Mouse (Mus musculus): ENCODE results near the gene Aig1.

Gene Aig1

DNA sequence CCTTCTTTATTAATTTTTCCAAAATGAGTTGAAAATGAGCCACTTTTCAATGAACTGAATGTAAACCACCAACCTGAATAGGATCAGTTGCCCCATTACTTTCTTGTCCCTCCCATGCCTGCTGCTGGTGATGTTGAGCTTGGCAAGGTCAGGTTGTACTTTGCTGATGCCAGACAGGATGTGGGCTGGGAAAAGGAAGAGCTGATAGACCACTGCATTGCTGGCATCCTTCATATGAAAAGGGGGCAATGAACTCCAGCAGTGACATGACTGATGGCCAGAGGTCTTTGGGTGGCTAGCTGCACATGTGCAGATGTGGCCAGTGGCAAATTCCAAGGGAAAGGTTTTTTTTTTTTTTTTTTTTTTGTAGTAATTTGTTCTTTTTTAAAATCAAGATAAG is 172.5 kb downstream of the Aig1 start:
- DNase-seq = no peak

DNA sequence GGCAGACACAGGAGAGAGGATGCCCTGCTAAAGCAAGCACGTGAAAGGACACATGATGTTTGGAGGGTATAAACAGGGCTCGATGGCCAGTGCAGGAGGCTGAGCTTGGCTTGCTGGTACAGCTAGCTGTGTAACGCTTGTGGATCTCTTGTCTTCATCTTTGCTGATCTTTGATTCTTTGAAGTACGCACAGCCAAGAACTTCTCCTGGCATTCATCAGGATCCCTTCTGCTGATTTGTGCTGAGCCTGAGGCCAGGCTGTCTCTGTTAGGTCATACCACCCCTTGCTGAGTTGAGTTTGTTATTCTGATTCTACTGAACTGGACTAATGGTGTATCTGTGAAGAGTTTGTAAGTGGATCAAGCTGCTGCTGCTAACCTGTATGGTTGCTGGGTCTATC is 175.5 kb downstream of the Aig1 start:
- DNase-seq = no peak

DNA sequence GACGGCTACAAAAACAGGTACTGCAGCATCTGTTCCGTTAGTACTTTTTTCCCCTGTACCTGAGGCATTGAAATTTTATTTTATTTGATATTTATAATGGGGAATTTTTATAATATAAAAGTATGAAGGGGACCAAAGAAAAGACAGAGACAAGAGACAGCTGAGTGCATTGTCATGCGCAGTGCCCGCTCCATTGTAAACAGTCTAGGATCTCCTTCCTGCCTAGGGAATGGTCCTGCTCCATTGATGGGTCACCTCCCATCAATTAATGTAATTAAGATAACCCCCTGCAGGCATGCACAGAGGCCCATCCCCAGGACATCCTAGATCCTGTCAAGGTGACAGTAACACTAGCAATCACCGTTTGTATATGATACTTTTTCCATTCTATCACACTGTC is 178.0 kb downstream of the Aig1 start:
- no peak for DNase-seq

DNA sequence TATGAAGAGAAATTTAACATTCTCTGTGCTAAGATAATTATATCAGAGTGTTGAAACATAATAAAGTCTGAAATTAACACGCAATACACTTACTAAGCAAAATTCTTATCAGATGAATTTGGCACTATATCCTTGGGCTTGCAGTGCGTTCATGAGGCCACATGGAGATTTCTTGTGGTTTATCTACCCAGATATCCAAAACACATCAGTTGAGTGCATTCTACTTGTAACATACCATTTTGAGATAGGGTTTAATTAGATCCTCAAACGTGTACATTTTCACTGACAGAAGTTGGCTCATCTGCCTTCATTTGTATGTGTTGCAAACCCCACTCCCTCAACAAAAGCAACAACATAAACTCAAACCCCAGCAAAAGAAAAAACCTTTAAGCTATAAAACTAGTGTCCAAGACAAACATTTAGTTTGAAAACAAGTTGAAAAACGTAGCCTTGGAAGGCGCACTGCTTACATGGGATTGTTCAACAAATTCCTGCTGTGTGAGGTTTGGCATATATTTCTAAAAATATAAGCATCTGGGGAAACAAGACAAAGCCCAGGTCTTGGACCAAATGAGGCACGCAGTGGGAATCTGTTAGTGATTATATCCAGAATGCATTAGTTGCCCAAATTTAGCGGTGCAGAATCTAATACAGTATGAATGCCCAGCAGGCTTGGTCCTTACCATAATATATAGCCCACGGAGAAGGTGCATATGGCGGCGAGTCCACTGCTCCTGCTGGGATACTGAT is 178.8 kb downstream of the Aig1 start:
- DNase-seq = no peak

DNA sequence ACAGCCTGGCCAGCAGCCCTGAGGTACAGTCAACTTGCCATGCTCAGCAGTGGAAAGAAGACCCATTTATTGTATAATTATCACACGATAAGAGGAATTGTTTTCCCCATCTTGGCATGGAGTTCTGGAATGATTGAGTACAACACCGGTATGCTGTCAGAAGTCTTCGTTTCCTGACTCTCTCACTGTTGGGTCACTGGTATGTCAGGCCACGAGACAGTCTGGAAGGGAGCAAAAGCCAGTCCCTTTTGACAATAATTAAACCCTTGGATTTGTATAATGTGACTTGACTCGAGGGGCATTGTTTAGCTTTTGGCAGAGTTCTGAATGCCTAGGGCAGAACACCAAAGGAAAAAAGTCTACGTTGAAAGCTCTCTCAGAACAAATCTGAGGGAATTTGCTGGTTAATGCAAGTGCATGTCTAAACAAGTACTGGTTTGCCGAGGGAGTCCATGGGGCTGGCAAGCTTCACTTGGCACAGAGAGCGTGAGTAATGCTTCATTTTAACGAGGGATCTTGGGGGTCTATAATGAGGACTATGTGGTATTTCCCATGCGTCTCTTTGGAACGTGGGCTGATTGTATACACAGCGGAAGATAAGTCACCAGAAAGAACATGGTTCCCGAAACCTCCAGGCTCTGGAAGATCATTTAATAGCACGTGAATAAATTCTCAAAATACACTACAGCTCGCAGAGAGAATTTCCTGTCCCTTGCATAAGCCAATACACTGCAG is 180.2 kb downstream of the Aig1 start:
- no peak for DNase-seq

DNA sequence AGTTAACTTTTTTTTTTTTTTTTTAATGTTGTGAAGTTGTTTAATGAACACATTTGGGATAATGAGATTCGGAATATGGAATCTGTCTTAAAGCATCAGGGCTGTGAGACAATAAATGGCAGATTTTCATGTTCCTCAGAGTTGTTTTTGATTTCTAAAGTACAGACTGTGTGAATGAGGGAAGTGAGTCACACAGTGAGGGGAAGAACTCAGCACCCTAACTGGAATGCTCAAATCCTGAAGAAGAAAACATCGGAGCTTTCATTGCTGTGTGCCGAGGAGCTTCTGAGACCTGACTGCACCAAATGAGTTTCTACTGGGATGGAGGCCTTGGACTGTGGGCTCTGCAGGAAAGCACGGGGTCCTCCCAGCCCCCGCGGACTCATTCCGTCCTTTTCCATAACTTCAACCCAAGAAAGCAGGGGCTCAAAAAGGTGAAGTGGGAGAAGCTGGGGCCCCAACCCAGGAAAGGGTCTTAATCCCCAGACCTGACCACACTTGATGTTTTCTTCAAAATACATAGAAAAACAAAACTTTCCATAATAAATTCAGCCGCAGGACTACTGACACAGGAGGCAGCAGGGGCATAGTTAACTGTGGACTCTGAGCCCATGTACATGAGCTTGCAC is 181.5 kb downstream of the Aig1 start:
- no peak for DNase-seq

DNA sequence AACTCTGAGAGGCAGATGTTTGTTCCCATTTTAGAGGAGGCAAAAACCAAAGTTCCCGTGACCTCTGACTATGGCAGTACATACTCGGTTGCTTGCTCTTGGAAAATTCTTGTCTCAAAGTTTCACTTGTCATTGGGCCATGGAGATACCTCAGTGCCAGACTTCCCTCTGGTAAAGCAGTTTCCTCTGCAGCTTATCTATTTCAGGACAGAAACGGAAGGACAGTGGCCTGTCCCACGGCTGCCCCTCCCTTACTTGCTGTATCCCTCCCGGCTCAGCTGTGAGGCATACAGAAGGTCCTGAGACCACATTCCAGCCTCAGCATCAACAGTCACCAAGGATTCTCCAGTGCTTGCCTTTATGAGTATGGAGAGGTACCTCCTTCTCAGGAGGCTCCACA is 182.7 kb downstream of the Aig1 start:
- no peak for DNase-seq

DNA sequence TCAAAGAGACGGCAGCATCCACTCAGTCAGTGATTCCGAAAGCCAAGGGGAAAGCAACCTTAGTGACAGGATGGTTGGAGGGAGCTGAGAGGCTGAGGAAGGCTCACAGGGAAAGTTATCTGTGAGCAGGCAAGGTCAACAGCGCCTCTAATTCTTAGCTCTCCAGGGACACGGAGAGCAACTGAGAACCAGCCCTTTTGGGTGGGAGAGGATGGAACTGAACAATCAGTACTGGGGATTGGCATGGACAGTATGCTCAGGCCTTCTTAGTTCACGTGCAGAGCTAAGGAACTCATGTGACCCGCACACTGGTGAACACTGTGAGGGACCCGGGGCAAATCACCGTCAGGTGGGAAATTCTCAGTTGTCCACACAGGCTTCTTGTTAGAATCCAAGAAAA is 183.4 kb downstream of the Aig1 start:
- no peak for DNase-seq

DNA sequence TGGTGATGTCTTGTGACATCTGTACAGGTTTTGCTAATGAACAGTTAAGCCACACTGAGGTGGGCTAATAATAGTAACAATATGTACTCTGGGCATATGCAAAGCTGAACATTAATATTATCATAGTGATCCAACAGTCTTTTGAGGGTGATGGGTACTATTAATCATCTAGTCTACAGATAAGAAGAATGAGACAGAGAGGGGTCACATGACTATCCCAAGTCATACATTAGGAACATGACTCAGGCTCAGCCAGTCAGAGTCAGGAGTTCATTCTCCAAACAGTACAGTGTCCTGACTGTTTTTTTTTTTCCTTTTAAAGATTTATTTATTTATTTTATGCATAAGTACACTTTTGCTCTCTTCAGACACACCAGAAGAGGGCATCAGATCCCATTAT is 184.3 kb downstream of the Aig1 start:
- no peak for DNase-seq

DNA sequence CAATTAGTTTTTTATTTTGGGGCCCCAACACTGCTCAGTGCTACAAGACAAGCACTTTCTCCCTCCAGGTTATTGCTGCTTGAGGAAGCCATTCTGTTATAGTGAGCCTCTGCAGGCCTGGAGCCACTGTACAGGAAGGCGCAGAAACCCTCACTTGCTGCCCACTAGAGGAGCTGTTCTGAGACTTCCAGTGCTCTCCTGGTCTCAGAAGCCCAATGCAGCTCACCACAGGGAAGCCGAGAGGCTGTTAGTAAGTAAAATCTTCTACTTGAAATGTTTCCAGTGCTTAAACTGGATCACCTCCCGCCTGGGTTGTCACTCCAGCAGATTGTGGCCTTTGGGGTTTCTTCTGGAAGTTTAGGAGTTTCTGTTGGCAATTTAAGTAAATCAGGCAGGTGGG is 186.2 kb downstream of the Aig1 start:
- peak; percentile 56 for DNase-seq

DNA sequence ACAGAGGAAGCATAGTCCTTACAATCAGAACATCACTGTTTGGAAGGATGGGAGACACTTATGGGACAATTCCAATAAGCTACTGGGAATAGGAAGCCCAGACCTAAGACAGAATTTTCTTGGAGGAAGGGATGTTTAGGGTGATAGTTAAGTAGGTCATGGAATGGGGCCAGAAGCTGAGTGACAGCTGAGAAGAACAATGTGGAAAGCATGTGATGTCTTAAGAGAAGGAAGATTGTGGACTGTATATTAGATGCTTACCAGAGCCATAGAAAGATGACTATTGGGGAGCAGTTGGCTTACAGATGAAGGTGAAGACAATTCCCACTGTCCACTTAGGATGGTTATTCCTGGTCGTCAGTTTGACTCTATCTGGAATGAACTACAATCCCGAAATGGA is 191.3 kb downstream of the Aig1 start:
- no peak for DNase-seq

DNA sequence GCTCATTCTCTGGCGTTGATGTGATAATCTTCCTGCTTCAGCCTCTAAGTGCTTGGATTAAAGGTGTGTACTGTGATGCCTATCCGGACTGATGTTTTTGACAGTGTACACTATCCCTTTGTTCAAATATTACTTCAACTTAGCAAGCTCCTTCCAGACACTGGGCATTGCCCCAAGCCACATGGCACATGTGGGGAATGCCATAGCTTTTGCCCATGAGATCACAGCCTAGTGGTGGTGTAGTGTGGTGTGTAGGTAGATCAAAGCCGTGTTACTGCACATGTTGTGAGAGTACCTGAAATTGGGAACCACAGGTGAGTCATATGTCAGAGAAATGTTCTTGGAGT is 193.8 kb downstream of the Aig1 start:
- no peak for DNase-seq

DNA sequence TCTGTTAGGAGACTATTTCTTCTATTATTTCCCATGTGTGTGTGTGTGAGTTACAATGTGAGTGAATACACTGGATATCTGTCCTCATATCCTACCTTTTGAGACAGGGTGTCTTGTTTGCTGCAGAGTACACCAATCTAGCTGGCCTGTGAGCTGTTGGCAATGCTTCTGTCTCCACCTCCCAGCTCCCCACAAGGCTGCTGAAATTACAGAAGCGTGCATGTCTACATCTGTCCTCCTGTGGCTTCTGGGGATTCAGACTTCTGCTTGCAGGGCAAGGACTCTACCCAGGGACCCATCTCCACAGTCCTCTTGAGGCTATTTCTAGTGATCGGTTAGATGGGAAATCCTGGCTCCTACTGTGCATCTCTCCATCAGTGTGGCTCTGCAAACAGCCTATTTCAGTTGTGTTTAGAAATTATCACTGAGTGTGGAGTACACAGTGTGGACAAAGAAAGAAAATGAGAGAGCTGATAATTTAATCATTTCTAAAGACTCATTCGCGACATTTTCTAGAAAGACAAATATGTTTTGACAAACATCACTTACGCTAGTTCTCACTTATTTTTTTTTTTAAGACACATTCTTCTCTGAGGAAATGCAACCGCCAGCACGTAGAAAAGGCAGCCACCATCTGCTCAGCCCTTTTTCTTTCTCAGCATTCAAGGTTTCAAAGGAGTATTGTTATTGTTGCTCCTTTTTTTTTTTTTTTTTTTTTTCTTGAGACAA is 194.3 kb downstream of the Aig1 start:
- DNase-seq = no peak

DNA sequence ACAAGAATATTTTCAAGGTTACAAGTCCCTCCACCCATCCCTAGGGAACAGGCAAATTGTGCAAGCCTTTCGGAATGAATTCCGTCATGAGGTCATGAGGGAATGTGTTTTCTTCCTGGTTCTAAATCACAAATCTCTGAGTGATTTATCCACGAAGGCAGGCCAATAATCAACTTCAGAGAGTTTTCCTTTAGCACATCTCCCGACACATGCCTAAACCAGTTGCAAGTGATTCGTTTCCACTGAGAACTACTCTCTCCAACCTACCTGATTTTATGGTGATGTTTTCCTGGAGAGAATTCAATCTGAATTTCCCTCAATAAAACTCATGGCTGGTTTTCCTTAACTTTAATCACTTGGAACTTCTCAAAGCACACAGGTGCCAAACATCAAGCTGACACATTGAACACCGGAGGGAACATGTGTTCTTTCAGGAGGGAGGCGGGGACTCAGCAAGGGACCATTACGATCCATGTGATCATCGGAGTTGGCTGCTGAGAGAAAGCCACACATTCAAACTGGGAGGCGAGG is 201.5 kb downstream of the Aig1 start:
- DNase-seq = no peak

DNA sequence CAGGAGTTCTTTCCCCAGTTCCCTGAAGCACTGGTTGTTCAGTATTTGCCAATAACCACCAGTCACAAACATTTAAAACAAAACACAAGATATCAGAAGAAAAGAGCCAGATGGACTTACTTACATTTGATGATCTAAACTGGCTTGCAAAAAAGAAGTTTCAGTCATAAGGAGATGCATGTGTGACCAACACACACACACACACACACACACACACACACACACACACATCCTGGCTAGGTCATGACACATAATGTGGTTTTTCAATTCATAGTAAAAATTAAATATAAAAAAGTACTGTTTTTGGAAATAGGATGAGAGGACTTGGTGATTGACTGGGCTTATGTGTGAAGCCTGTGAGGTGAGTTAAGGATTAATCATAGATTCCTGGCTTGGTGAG is 205.3 kb downstream of the Aig1 start:
- DNase-seq = no peak

DNA sequence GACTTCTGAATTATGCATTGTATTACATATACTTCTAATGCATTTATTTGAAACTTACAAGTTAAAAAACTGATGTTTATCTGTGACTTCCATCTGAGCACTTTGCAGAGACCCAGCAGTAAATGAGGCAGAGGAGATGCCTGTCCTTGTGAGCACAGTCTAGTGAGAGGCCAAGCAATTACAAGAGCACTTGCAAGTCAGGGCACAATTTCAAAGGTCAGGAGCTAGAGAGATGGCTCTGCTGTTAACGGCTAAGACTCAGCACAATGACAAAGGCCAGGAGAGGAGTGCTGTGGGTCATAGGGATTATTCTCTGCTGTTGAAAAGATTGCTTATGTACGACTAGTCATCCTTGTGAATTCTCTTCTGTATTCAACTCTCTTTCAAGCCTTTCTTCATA is 209.0 kb downstream of the Aig1 start:
- DNase-seq = no peak

DNA sequence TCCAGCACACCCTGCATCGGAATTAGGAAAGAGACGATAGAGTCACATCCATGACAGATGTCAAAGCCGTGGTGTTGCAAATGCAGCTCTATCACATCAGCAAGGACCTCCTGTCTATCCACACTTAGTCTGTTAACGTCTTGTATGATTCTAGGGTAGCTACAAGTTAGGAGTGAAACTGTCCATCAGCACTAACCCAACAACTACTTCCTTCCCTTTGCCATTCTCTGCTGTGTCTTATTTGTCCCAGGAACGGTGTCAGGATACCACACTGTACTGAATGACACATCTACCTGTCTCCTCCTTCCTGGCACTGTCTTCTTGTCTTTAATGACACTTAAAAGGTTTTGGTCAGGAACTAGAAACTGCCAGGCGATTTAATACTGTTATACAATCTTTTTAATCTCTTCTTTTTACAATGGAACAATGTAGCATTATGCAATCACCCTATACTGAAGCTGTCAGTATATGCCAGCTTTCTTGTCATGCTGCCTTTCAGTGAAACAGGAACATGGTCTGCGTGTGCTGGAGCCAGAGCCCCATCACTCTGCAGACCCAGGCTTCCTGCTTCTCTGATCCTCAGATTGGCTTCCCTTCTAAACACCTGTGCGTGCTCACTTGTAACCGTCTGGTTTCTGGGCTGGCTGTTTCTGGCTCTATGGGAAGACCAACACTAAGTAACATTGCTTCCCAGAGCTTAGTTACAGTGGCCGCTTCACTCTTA is 214.9 kb downstream of the Aig1 start:
- DNase-seq = no peak

DNA sequence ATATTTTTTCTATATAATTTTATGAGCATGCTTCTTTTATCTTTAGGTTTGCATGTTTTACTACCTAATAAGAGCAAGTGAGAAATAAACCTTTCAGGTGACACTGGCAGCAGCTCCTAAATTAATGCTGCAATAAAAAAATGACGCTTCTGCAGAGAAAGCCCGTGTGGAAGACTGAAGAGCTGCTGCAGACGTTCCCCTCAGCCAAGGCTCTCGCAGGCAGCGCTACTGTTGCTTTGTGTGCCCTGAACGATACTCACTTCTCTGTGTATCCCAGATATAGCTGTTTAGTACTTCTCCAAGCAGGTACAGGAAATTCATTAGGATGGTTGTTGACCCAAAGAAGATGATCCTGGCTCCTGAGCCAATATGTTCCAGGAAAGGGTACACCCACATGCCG is 215.5 kb downstream of the Aig1 start:
- no peak for DNase-seq

DNA sequence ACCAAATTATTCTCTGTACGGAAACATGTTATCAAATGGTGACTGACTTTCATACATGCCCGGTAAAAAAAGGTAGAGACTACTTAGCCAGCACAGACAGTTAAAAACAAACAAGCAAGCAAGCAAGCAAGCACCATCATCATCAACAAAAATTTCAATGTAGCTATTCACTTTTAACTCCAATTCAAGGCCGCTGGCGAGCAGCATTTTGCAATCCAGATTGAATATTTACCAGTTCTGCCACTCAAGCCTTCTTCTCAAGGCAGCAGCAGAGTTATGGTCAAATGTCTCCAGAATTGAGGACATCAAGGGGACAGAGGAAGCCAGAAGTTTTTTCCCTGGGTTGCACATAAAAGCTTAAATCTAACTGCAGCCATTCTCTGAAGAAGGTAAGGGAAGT is 216.7 kb downstream of the Aig1 start:
- no peak for DNase-seq

DNA sequence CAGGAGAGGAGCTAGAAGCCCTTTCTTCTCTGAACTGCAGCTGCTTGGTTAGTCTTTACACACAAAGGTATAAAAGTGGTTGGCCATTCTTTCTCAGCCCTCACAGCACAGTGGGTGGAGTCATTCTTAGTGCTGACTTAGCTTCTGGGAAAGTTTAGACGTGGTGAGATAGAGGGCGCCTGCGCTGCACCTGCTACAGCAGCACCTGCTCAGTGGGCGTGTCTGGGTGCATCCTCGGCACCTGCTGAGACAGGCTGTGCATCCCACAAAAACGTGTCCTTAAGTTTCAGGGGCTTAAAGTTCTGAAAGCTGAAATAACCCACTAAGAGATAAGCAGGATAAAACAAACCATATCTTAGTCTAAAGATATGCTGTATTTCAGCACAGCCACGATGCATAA is 227.0 kb downstream of the Aig1 start:
- peak; percentile 27 for DNase-seq

DNA sequence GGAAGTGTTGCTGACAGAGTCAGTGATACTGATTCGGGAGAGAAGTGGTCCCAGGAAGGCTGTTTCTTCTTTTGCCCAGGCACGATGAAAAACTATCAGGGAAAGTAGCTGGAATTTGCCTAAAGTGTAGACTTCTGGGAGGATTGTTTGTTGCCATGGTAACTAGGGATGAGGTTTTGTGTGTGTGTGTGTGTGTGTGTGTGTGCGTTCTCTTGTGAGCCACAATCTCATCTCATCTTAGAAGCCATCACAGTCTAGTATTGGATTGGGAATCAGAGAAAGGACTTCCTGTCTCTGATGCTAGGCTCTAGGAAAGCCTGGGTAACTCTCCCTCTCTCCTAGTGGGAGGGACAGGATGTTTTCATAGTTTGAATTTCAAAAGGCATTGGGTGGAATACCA is 237.0 kb downstream of the Aig1 start:
- no peak for DNase-seq

DNA sequence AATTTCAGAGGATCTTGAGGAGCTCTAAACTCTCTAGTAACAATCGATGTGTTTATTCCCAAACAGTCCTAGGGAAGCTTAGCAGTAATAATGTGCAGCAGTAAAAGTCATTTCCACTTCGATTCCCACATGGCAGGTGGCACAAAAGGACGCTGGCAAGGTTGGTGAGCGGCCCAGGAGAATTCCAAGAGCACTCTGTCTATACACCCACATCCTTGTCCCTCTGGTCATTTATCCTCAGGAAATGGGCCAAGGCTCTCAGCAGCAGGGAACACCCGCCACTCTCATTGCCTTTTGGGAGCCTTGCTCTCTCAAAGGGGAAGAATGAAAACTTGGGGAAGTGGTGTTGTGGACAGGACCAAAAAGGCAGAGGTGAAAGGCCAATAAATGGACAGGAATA is 245.0 kb downstream of the Aig1 start:
- no peak for DNase-seq

DNA sequence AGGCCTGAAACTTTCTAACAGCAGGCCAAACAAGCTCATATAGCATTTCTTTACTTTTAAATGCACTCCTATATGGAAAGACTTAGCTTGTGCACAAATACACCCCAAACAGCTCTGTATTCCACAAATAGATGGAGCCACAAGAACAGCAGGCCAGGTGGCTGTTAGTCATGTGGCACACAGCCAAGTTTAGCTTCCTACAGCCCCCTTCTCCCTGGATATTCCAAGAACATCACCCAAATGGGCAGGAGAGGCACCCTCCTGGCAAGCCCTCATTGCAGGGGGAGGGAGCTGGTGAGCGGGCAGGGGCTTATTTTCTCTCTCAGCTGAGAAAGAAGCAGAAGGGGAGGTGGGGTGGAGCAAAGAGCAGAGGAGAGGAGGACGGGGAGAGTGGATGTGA is 267.9 kb downstream of the Aig1 start:
- no peak for DNase-seq
